Mouse (Mus musculus): ENCODE measurements around the gene Vmn1r25.
"Not testable (repeated sequence)": the region's sequence is repeated elsewhere in the genome, so short reads cannot be mapped to it uniquely, and the experiment has no call there.

The Vmn1r25 gene

GRCm38 (mm10) chr6:57980710-57981109 is at the start of gene Vmn1r25:
TSS of gene Vmn1r25 (minus strand) at chr6:57980810.
- no peak for DNase-seq

GRCm38 (mm10) chr6:58017478-58017877 is 36.9 kb upstream of the Vmn1r25 start:
- DNase-seq = not testable (repeated sequence)

- DNase-seq = no peak
Observed at GRCm38 (mm10) chr6:58015059-58015458, 34.4 kb upstream of the Vmn1r25 start, which contains the start of gene Vmn1r26. TSS of gene Vmn1r26 (minus strand) at chr6:58015159.

- DNase-seq = not testable (repeated sequence)
Observed at GRCm38 (mm10) chr6:57961403-57961802, 19.2 kb downstream of the Vmn1r25 start, which contains the start of gene Vmn1r24. TSS of gene Vmn1r24 (minus strand) at chr6:57961503.

Data from right cerebral cortex, postnatal 25 days (tissue).